Mouse (Mus musculus) bone marrow macrophage, adult 2 months (primary cell): ENCODE data around the gene Ep300.

Source experiments
- CTCF ChIP-seq: IDR thresholded peaks from 2 replicates; pipeline ENCODE4 v1.5.1; 2012; ENCODE audit warnings: low read depth, mild to moderate bottlenecking, low read length, moderate library complexity
- POLR2A ChIP-seq: IDR thresholded peaks from 2 replicates; pipeline ENCODE4 v1.6.1; 2012; ENCODE audit warnings: mild to moderate bottlenecking, low read depth, low read length, borderline replicate concordance

DNA sequence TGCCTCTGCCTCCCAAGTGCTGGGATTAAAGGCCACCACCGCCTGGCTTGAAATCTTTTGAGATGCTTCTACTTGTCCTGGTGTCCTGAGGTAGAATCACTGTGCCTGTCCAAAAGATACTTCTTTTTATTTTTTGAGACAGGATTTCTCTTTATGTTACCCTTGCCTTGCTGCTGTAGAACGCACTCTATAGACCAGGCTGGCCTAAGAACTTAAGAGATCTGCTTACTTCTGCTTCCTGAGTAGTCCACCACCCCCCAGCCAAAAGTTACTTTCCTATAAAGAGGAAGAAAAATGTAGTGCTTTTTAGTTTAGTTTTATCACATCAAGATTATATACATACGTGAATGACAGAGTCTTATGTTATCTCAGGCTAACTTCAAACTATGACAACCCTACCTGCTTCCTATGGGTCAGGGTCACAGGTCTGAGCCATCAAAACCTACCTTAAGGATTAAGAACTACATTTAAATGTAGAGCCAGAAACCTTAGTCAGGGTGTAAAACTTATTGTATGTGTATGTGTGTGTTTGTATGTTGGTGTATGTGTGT lies 9.1 kb downstream of the Ep300 start:
- TF ChIP-seq CTCF: no peak
- no peak for TF ChIP-seq POLR2A
